ENCODE assay signal across 24 mouse cellular contexts in the genomic region with DNA sequence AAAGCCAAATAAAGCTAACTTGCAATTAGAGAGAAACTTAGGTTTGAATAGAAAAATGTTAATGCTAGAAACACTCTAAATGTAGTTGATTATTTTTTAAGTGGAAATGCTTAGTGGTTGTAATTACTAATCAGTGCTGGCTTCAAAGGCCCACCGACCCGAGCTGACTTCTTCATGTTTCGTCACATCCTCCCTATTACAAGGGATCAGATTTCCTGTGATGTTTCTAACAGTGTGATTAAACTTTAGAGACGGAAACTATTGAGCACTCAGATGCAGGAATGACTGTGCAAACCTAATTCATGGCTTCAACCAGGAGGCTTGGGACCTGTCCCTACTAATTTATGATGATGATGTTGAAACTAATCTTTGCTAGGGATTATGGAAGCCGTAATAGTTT. TPM values are rescaled to one million over a fixed set of nuclear protein-coding genes. Genes with fewer than 3 reads are reported as not detected.
A peak's percentile ranks its signal among the peaks of the same experiment; 100 is the strongest.
DNase-seq lines count a peak whose midpoint lies in the region; ATAC-seq and TF ChIP-seq lines count a peak whose summit lies in the region.
"Had no signal": no experiment of that assay in that cellular context is flagged by ENCODE, and none has a peak within 500 bp of the region (broad histone marks: within the 10 kb centered on the region; RNA-seq: fewer than 3 reads in every experiment).

No protein-coding gene starts in this region.

- intact Hi-C loops in gastrocnemius, adult 2 months (cut with DNase I): no loop called here
- intact Hi-C loops in left cerebral cortex, postnatal 10 days (cut with DNase I): no loop called here

- peak overlapping the region; percentile 0; the same call in 1 of the 2 replicates for H3K27ac ChIP-seq in gastrocnemius, adult 2 months
- H3K27ac ChIP-seq: embryonic facial prominence, embryonic 12.5 days; embryonic facial prominence, embryonic 15.5 days; hindbrain, embryonic 12.5 days; hindbrain, embryonic 15.5 days had no signal

- peak; percentile 97 for ATAC-seq in CD4-positive, CD25-positive, alpha-beta regulatory T cell, adult 4 months
- ATAC-seq: forebrain, embryonic 14.5 days; forebrain, postnatal 0 days; intestine, embryonic 16.5 days had no signal

- TF ChIP-seq CTCF in gastrocnemius, adult 2 months (IDR thresholded peaks at IDR 0.05): no peak

- DNase-seq in gastrocnemius, adult 2 months: no peak
- no peak for DNase-seq in gastrocnemius, adult 8-10 months (ENCODE audit: low spot score in 2 of 2)
- peak; percentile 40 for DNase-seq in induced T-regulatory cell, adult 2 months (ENCODE audit: low read depth)
- DNase-seq in adrenal gland, postnatal 4 days (ENCODE audit: low spot score in 2 of 2): no peak
- DNase-seq in left cerebral cortex, postnatal 10 days (ENCODE audit: extremely low spot score in 1 of 2, low spot score in 2 of 2): no peak
- no peak for DNase-seq in urinary bladder, adult 18-20 months (ENCODE audit: low spot score in 2 of 2)
- DNase-seq: adrenal gland, postnatal 10 days; adrenal gland, postnatal 36 days; cerebellum, adult 11 months; cerebellum, adult 2 months; cerebellum, adult 9-11 months; cerebellum, postnatal 25 days; embryo, embryonic 11 days; forebrain, postnatal 0 days; gastrocnemius, postnatal 14 days; heart, adult 11 months; kidney, adult 18-20 months had no signal

- H3K4me3 ChIP-seq in gastrocnemius, adult 2 months: no peak overlapping the region
- H3K4me3 ChIP-seq: embryonic facial prominence, embryonic 12.5 days; embryonic facial prominence, embryonic 15.5 days; hindbrain, embryonic 12.5 days; hindbrain, embryonic 15.5 days had no signal

RNA-seq across cellular contexts. Expression of gene Kat6b, which starts 25.8 kb away (rescaled TPM):
- 10 to 100 TPM; 22.2 to 26.0 TPM for total RNA-seq in gastrocnemius, adult 2 months (2021)
- total RNA-seq in gastrocnemius, adult 8-10 months (2022): 10 to 100 TPM; 18.5 to 22.6 (median 20.8) TPM
- 10 to 100 TPM; 17.1 to 18.3 TPM for polyA plus RNA-seq in CD4-positive, CD25-positive, alpha-beta regulatory T cell, adult 4 months (2017; shearing (Covaris generic))
- 10 to 100 TPM; 61.2 to 69.5 TPM for total RNA-seq in adrenal gland, postnatal 4 days (2021)
- total RNA-seq in left cerebral cortex, postnatal 10 days (2021): 10 to 100 TPM; 63.8 to 65.1 TPM
